Mouse (Mus musculus) kidney, embryonic 14.5 days (tissue): ENCODE measurements around the gene Sgip1. TPM values are rescaled to one million over a fixed set of nuclear protein-coding genes. Genes with fewer than 3 reads are reported as not detected.

Experiments used
- ATAC-seq: fragments of 200-750 bp; cut with Nextera tagmentation; 2 replicates; pipeline ENCODE4 v1.8.0; 2017; ENCODE audit warnings: moderate number of reproducible peaks, mild to moderate bottlenecking, moderate TSS enrichment, moderate library complexity; ENCODE audit not compliant: low FRiP score, low TSS enrichment
- H3K27ac ChIP-seq: fragments of 300-500 bp; sonication (generic); 2 replicates; pipeline ENCODE4 v1.5.1; 2014; ENCODE audit warnings: low read depth, mild to moderate bottlenecking, low read length, moderate library complexity, mixed read lengths
- H3K27me3 ChIP-seq: fragments of 300-500 bp; sonication (generic); 2 replicates; pipeline ENCODE4 v1.6.1; 2014; ENCODE audit warnings: mild to moderate bottlenecking, low read length; ENCODE audit not compliant: control insufficient read depth, insufficient read depth
- H3K36me3 ChIP-seq: fragments of 300-500 bp; sonication (generic); 2 replicates; pipeline ENCODE4 v1.6.1; 2014; ENCODE audit warnings: low read length, mixed read lengths; ENCODE audit not compliant: control insufficient read depth, insufficient read depth
- H3K4me1 ChIP-seq: fragments of 300-500 bp; sonication (generic); 2 replicates; pipeline ENCODE4 v1.6.1; 2014; ENCODE audit warnings: low read length, mixed read lengths; ENCODE audit not compliant: control insufficient read depth, insufficient read depth
- H3K4me2 ChIP-seq: fragments of 300-500 bp; sonication (generic); replicated peaks from 2 replicates; pipeline ENCODE4 v1.6.1; 2014; ENCODE audit warnings: low read depth, mild to moderate bottlenecking, low read length
- H3K4me3 ChIP-seq: fragments of 300-500 bp; sonication (generic); 2 replicates; pipeline ENCODE4 v1.5.1; 2014; ENCODE audit warnings: mild to moderate bottlenecking, low read length
- H3K9ac ChIP-seq: fragments of 300-500 bp; sonication (generic); 2 replicates; pipeline ENCODE4 v1.6.1; 2014; ENCODE audit warnings: low read depth, mild to moderate bottlenecking, low read length, moderate library complexity
- H3K9me3 ChIP-seq: fragments of 300-500 bp; sonication (generic); 2 replicates; pipeline ENCODE4 v1.6.1; 2016; ENCODE audit warnings: low read length; ENCODE audit not compliant: control insufficient read depth
- WGBS: fragments of 180-500 bp; shearing (Covaris S2); extraction: QIAGEN DNeasy Blood & Tissue Kit; methylation state at CpG from one replicate; pipeline ENCODE4 v1.1.7; 2014; 5-methylcytosine and 5-hydroxymethylcytosine counted together
- polyA plus RNA-seq: library from polyadenylated mRNA; unstranded; fragments of >200 nt; fragmentation: Nextera tagmentation; extraction: Ambion mirVana; gene quantifications from 2 replicates; pipeline ENCODE4 v1.2.1, GENCODE M21; 2014

Gene Sgip1
- polyA plus RNA-seq, 1 experiment from 2014 or later = 8.8 TPM

DNA sequence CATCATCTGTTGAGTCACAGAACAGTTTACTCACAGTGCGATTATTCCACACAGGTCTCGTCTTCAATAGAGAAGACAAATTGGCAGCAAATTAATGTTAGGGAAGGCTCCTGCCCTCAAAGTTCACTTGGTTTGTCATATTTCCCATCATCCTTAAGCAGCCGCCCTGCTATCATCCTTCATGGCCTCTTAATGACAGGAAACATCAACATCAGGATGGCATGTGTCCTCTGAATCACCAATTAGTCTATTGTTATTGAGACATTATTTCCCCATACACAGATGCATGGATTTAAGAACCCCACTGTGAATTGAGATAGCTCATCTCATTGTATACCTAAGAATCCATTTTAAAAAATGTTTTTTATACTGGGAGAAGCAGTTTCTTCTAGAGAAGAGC is 10.1 kb upstream of the Sgip1 start:
- no peaks in the 10 kb centered on the region for H3K4me1 ChIP-seq
- H3K4me3 ChIP-seq = no peak overlapping the region
- H3K36me3 ChIP-seq = no peaks in the 10 kb centered on the region
- no peaks in the 10 kb centered on the region for H3K9me3 ChIP-seq
- H3K4me2 ChIP-seq = no peak overlapping the region
- no peak for ATAC-seq
- WGBS = 82% methylated on average over 3 of the region's 3 CpGs
- no peak overlapping the region for H3K27ac ChIP-seq
- no peak overlapping the region for H3K9ac ChIP-seq
- H3K27me3 ChIP-seq = no peaks in the 10 kb centered on the region

DNA sequence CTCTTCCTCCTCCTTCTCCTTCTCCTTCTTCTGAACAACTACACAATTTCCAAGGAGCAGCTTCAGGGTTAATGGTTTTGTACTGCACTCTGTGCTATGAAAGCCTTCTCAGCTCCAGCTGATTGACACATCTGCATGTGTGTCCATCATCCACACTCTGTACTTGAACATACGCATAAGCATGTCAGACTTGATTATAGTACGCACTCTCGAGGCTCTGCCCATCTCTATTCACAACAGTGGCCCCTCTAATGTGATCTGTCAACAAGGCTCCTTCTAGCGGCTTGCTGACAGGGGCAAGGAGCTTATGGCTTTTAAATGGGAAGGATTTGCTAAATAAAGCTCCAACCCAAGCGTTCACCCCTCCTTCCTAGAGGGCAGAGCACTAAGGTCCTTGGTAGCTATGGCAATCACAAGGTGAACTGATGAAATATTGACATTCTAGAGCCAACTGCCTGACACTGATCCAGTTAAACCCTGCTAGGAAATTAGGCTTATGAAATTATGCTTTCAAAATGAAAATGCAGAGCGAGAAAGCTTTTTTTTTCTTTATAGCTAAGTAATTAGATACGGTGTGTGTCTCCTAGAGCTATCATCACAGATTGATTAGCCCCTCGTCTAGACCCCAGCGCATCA is 7.0 kb upstream of the Sgip1 start:
- no peak overlapping the region for H3K27ac ChIP-seq
- no peaks in the 10 kb centered on the region for H3K27me3 ChIP-seq
- no peaks in the 10 kb centered on the region for H3K4me1 ChIP-seq
- no peak overlapping the region for H3K9ac ChIP-seq
- no peaks in the 10 kb centered on the region for H3K36me3 ChIP-seq
- 82% methylated on average over 9 of the region's 9 CpGs for WGBS
- H3K4me2 ChIP-seq = no peak overlapping the region
- H3K9me3 ChIP-seq = no peaks in the 10 kb centered on the region
- no peak for ATAC-seq
- H3K4me3 ChIP-seq = no peak overlapping the region

DNA sequence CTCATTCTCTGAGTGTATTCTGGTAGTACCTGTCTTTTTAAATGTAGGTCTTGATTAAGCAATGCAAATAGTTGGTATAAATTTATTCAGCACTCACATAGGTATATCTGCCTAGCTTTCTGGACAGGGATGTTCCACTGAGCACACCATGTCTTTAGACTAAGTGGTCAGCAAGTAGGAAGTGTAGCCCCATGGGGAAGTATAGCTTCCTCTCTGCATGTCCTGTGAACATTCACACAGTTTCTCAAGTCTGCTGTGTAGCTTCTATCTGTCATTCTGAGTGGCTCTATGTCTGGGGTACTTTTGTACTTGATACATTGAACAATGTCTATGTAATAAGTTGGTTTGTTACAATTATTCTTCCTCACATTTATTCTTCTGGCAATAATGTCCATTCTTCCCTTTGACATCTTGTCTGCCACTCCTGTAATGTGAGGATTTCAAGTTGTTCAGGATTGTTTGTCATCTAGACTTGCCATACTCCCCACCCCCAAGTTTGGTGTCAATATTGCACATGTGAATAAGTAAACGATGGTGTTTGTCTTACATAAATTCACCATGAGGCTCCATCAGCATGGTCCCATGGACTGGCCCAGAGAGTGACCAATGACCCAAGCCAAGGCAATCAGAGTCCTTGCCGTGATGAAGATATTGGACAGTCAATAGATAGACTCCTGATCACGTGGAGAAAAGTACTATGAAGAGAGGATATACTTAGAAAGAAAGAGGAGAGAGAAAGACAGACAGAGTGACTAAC is 12.4 kb downstream of the Sgip1 start:
- Histone ChIP-seq H3K4me1 (no peaks in the 10 kb centered on the region), H3K36me3 (no peaks in the 10 kb centered on the region), H3K9me3 (no peaks in the 10 kb centered on the region), H3K27me3 (no peaks in the 10 kb centered on the region), H3K4me2 (no peak overlapping the region), H3K4me3 (no peak overlapping the region), H3K9ac (no peak overlapping the region), H3K27ac (no peak overlapping the region)
- WGBS = 78% methylated on average over 3 of the region's 3 CpGs
- no peak for ATAC-seq

DNA sequence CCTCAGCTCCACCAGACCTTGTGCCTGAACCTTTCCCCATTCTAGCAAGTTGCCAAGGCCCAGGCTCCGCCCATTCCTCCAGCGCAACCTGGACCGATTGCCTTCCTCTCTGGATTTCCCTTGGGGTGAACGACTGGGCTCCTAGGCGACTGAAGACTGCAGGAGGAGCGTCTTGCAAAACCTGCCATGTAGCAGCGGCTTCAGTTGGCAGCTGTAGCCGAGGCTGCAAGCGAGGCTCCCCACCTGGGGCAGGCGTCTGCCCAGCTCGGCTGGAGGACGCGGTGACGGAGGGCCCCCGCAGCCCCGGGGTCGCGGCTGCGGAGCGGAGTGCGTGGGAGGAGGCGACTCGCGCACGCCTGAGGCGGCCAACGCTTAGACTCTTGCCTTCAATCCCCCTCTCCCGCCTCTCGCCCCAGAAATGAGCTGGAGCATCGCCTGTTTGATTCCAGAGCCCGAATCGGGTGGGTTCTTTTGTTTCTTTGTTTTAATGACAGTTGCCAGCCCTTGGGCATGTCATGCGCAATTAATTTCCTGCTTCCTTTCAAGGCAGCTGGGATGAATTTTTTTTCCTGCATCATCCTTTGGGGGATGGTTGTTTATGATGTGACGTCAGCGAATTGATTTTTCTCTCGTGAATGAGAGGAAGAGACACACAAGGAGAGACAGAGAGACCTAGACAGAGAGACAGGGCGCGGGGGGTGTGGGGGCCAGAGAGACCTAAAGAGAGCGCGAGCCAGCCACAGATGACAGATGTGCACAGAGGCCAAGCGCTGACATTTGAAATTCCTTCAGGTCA is 18.2 kb downstream of the Sgip1 start:
- Histone ChIP-seq H3K27ac (no peak overlapping the region), H3K27me3 (no peaks in the 10 kb centered on the region), H3K4me2 (peak overlapping the region; percentile 94), H3K9ac (peak overlapping the region; percentile 38), H3K4me1 (no peaks in the 10 kb centered on the region; the same call in 1 of the 2 replicates), H3K4me3 (peak overlapping the region; percentile 41), H3K9me3 (no peaks in the 10 kb centered on the region), H3K36me3 (no peaks in the 10 kb centered on the region)
- ATAC-seq = peak; percentile 79
- under 1% methylated on average over 41 of the region's 41 CpGs for WGBS

DNA sequence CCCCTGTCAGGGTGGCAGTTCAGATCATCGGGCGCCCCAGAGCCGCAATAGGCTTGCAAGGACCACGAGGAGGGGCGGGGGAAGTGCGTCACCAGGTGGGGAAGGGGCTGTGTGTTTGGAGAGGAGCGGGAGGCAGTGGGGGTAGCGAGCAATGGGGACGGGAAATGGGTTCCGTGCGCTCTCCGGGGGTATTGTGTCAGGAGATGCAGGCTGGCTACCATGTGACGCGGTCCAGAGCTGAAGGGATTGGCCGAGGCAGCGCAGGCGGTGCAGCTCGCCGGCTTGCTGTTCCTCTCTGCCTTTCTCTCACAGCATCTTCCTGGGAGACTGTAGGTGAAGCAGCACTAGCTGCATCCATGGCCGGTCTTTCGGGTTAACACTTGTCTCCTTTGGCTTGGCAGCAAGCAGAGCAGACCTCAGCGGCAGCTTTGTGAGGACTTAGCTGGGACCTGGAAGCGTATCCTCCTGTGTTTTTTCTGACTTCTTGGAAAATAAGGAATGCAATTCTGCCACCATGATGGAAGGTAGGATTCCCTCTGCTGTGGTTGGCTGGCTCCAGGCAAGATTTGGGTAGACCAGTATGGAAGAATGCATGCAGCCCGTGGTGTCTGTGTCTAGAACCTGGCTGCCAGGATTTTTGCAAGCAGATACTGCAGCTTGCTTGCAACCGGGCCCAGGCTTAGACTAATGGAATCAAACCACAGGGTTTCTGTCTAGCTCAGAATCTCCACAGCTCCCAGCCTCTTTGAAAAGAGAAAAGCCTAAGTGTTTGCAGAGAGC is 19.1 kb downstream of the Sgip1 start:
- peak overlapping the region; percentile 94 for H3K4me2 ChIP-seq
- H3K4me3 ChIP-seq = peak overlapping the region; percentile 41
- no peaks in the 10 kb centered on the region for H3K9me3 ChIP-seq
- no peaks in the 10 kb centered on the region; the same call in 1 of the 2 replicates for H3K4me1 ChIP-seq
- no peaks in the 10 kb centered on the region for H3K36me3 ChIP-seq
- no peak overlapping the region for H3K27ac ChIP-seq
- H3K9ac ChIP-seq = peak overlapping the region; percentile 38
- 2% methylated on average over 25 of the region's 25 CpGs for WGBS
- no peaks in the 10 kb centered on the region for H3K27me3 ChIP-seq
- ATAC-seq = peak; percentile 94

- H3K27me3 ChIP-seq = no peaks in the 10 kb centered on the region
- no peak overlapping the region for H3K9ac ChIP-seq
- H3K4me3 ChIP-seq = no peak overlapping the region
- H3K9me3 ChIP-seq = no peaks in the 10 kb centered on the region
- no peak overlapping the region for H3K27ac ChIP-seq
- H3K4me1 ChIP-seq = no peaks in the 10 kb centered on the region; the same call in 1 of the 2 replicates
- no peak for ATAC-seq
- 89% methylated on average over 7 of the region's 7 CpGs for WGBS
- H3K4me2 ChIP-seq = no peak overlapping the region
- H3K36me3 ChIP-seq = no peaks in the 10 kb centered on the region
These were observed 21.0 kb downstream of the Sgip1 start for GRCm38 (mm10) chr4:102762075-102762474.

DNA sequence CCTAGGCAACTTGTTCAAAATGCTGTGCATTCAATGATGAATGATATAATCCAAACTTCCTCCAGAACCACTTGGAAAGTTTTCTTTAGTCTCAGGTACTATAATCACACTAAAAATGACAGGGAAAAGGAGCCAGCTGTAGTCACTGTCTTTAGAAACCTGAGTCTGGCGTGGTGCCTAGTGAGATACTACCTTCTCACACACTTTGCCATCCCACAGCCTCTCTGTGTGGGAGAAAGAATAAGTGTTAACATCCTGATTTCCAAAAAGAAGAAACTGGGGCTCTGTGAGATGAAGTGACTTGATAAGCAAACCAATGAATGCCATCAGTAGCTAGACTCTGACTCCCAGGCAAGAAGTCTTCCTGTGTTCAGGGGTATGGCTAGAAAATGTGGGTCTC is 28.0 kb downstream of the Sgip1 start:
- ATAC-seq = no peak
- H3K9me3 ChIP-seq = no peaks in the 10 kb centered on the region
- WGBS = 63% methylated on average over 1 of the region's 1 CpGs
- no peak overlapping the region for H3K4me2 ChIP-seq
- H3K9ac ChIP-seq = no peak overlapping the region
- H3K36me3 ChIP-seq = no peaks in the 10 kb centered on the region
- H3K27me3 ChIP-seq = no peaks in the 10 kb centered on the region
- no peaks in the 10 kb centered on the region for H3K4me1 ChIP-seq
- no peak overlapping the region for H3K27ac ChIP-seq
- H3K4me3 ChIP-seq = no peak overlapping the region

DNA sequence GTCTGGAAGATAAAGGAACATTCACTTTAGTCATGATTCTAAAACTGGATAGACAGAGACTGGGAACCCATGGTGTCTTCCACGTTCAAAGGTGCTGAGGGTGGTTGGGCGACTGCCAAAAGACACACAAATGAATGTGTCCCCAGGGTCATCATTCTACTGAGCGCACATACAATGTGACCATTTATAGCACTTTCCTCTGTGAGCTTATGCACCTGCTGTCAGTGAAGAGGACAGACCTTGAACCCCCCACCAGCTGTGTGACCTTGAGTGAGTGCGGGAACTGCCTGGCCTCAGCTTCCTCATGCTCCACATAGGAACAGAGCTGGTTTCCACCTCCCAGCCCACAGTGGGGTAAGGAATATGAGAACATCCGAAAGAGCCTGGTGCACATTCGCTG is 28.8 kb downstream of the Sgip1 start:
- no peak for ATAC-seq
- H3K4me3 ChIP-seq = no peak overlapping the region
- 78% methylated on average over 6 of the region's 6 CpGs for WGBS
- H3K9me3 ChIP-seq = no peaks in the 10 kb centered on the region
- no peaks in the 10 kb centered on the region for H3K27me3 ChIP-seq
- no peak overlapping the region for H3K27ac ChIP-seq
- H3K9ac ChIP-seq = no peak overlapping the region
- no peak overlapping the region for H3K4me2 ChIP-seq
- H3K36me3 ChIP-seq = no peaks in the 10 kb centered on the region
- H3K4me1 ChIP-seq = no peaks in the 10 kb centered on the region
